Mouse (Mus musculus) brown adipose tissue, adult 24 weeks (tissue): ENCODE results near the gene Clgn. TPM values are rescaled to one million over a fixed set of nuclear protein-coding genes. Genes with fewer than 3 reads are reported as not detected.

Experiments
- H3K27ac ChIP-seq: fragments of 200-500 bp; replicated peaks from 2 replicates; pipeline ENCODE4 v1.5.1; 2012; ENCODE audit warnings: low read depth, mild to moderate bottlenecking, low read length
- H3K4me1 ChIP-seq: fragments of 200-500 bp; 2 replicates; pipeline ENCODE4 v1.6.1; 2012; ENCODE audit warnings: low read length, mixed read lengths; ENCODE audit not compliant: control insufficient read depth, insufficient read depth, insufficient read length
- H3K4me3 ChIP-seq: fragments of 200-500 bp; 2 replicates; pipeline ENCODE4 v1.5.1; 2012; ENCODE audit warnings: low read depth, mild to moderate bottlenecking, low read length, moderate library complexity; ENCODE audit not compliant: insufficient read depth
- polyA plus RNA-seq: library from polyadenylated mRNA; stranded (reverse); fragments of >200 nt; gene quantifications from 2 replicates; pipeline ENCODE4 v1.2.4, GENCODE M21; 2012; ENCODE audit not compliant: missing spikeins, insufficient read depth, insufficient read length

Clgn gene
- polyA plus RNA-seq, 1 experiment, result not detected

DNA sequence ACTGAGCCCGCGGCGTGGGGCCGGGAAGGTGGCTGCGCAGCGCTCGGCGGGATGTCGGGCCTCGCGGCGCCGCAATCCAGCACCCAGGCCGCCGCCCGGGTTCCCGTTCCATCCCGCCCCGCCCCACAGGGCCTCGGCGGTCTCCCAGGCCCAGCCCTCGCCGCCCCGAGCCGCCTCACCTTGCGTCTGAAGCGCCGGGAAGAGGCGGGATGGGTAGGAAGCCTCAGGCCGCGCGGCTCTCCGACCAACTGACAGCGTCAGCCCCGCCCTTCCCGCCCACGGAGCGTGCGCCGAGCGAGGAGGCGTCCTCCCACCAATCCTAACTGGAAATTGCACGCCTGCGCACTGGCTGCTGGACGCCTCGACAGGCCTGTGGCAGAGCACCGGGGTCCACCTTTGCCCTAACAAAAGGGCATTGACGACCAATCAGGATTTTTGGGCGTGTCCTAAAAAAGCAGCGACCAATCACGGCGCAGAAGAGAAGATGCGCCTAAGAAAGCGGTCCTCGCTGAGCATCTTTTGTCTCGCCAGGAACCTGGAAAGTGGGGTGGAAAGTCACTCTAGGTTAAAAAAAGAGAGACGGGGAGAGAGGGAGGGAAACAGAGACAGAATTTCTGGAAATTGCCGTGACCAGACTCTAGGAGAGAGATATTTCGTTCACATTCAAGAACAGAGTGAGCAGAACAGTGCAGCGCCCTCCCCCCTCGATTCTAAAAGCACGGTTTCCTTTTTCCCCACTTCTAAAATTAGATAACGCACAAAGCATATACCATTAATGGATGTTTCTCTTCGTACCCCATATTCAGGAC is 52.8 kb downstream of the Clgn start:
- Histone ChIP-seq H3K4me1 (no peaks in the 10 kb centered on the region), H3K27ac (no peak overlapping the region), H3K4me3 (peak overlapping the region; percentile 81)

DNA sequence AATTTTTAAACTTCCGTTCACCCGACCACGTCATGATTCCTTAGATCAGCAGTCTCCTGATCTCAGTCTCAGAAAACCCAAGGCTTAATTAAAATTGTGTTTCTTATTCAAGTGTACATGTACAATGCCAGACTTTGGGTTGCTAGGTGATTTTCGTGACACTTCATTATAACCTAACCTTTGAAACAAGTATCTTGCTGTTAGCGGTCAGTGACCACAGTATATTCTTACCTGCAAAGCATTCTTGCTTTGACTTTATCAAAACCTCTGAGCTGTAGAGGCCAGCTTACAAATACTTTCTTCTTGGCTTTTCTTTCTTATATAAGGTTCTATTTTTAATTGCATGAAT is 53.4 kb downstream of the Clgn start:
- Histone ChIP-seq H3K27ac (no peak overlapping the region), H3K4me3 (peak overlapping the region; percentile 49), H3K4me1 (no peaks in the 10 kb centered on the region)

DNA sequence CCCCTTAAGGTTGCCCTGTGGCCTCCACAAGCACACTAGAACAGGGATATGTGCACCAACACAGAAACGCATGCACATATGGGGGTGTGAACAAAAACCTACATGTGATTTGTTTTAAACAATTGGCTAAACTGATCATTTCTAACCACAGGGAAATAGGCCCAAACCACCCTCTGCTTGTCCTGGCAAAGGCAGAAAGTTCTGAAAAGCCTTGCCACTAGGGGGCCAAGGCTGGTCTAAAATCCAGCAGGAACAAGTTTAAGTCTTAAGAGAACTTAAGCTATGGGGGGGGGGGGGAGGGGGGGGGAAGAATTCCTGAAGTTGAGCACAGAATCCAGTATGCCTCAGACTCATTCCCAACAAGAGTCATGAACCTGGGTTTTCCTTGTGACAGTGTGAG is 60.3 kb downstream of the Clgn start:
- Histone ChIP-seq H3K4me3 (no peak overlapping the region), H3K27ac (no peak overlapping the region), H3K4me1 (no peaks in the 10 kb centered on the region)

DNA sequence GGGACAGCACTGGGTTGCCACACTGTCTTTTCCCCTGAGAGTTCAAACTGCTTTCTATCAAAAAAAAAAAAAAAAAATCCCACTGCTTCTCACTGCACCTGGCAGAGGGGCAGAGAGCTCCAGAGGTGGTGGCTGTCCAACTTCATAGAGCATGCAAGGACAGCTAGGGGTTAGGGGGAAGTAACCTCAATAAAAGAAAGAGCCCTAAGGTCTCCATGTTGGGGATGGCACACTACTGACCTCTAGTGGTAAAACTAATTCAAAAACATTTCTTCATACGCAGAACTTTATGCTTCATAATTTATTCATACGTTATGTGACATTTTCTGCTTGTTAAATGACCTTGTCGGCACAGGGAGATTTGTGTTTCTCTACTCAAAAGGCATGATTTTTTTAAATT is 61.4 kb downstream of the Clgn start:
- H3K4me3 ChIP-seq, result no peak overlapping the region
- no peak overlapping the region for H3K27ac ChIP-seq
- no peaks in the 10 kb centered on the region for H3K4me1 ChIP-seq

DNA sequence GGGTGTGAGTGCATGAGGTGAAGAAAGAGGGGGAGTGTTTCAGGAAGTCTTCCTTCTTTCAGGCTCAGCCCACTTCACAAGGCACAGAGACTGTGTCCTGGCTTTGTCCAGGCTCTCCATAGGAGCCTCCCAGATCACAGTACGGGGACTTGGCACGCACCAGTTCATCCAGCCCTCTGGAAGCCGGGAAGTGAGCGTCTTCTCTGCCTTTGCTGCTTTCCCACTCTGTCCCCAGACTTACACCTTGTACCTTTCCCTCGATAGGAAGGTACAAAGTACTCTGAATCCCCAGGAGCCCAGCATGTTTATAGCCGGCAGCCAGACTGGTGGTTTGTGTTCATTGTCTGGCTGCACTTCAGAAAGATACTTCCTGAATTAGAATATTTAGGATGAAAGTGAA is 67.5 kb downstream of the Clgn start:
- Histone ChIP-seq H3K4me1 (no peaks in the 10 kb centered on the region), H3K4me3 (no peak overlapping the region), H3K27ac (no peak overlapping the region)

DNA sequence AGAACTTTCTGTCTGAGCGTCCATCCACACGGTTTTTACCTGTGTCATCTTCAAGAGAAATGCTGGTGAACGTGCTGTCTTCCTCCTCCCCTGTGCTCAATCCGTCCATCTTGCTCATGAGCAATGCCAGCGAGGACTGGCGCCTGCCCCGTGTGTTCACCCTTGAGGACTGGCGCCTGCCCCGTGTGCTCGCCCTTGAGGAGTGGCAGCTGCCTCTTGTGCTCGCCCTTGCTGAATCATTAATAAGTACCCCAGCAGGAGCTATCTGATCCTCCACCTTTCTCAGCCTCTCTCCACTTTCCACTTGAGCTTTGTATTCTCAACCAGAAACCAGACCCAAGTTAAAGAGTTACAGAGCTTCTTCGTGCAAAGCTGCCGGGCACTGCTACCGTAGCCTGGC is 68.6 kb downstream of the Clgn start, which contains the start of gene Scoc:
Scoc (minus strand) TSS at position 170 of the 400 bp plus-strand sequence.
- no peak within 1 kb of the TSS for H3K27ac ChIP-seq
- no peaks in the 10 kb centered on the region for H3K4me1 ChIP-seq
- no peak within 1 kb of the TSS for H3K4me3 ChIP-seq

DNA sequence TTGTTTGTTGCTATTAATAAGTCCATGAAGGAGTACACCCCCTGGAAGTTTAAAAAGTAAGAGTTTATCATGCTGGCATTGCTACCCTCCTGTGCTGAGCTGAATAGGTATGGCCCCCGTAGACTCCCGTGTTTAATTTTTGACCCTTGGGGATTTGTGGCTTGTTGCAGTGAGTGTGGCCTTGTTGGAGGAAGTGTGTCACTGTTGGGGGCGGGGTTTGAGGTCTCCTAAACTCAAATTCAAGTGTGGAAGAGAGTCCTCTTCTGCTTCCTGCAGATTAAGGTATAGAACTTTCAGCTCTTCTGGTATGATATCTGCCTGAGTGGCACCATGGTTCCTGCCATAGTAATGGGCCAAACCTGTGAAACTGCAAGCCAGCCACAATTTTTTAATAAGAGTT is 69.9 kb downstream of the Clgn start:
- Histone ChIP-seq H3K27ac (no peak overlapping the region), H3K4me3 (no peak overlapping the region), H3K4me1 (no peaks in the 10 kb centered on the region)

Other genes with a start within 250 kb of the Clgn start
- gene Tbc1d9, start 224.5 kb upstream of the Clgn start, polyA plus RNA-seq, result 1.2 and 3.1 TPM in 2 replicates
- not detected in 2 replicates for gene Gm10645, start 223.7 kb upstream of the Clgn start, polyA plus RNA-seq
- 5,846 and 5,913 TPM in 2 replicates for gene Ucp1, start 99.5 kb upstream of the Clgn start, polyA plus RNA-seq
- 12.5 and 13.6 TPM in 2 replicates for gene Elmod2, start 57.4 kb upstream of the Clgn start, polyA plus RNA-seq
- gene Mgat4d, start 41.4 kb upstream of the Clgn start, polyA plus RNA-seq, result not detected in 2 replicates
- 136 and 154 TPM in 2 replicates for gene Scoc, start 68.5 kb downstream of the Clgn start, polyA plus RNA-seq
- gene Olfr370, start 145.9 kb downstream of the Clgn start, polyA plus RNA-seq, result not detected in 2 replicates
- gene Ndufb7, start 176.8 kb downstream of the Clgn start, polyA plus RNA-seq, result 676 and 868 TPM in 2 replicates
- 552 and 608 TPM in 2 replicates for gene Tecr, start 218.1 kb downstream of the Clgn start, polyA plus RNA-seq
- gene Dnajb1, start 218.3 kb downstream of the Clgn start, polyA plus RNA-seq, result 25.0 and 50.3 TPM in 2 replicates